Mouse (Mus musculus) layer of hippocampus, postnatal 10 days (tissue): ENCODE measurements around the gene Dmp1. TPM values are rescaled to one million over a fixed set of nuclear protein-coding genes. Genes with fewer than 3 reads are reported as not detected.

Source experiments
- DNase-seq, 2 experiments: peaks; one replicate each; pipeline ENCODE4 v3.0.0; 2021; ENCODE audit warnings: low spot score in 2 of 2
- long read RNA-seq: library from polyadenylated mRNA; stranded (forward); transcript quantifications from one replicate; pipeline ENCODE4 v2.0.0, GENCODE M21; 2023
- total RNA-seq, 2 experiments: library from RNA; stranded (reverse); gene quantifications; 2 replicates each; pipeline ENCODE4 v1.2.3; 2021

The Dmp1 gene
- 1 to 10 TPM in 1 of 2 experiments, under 1 TPM in 1; 0.55 to 1.4 TPM for total RNA-seq
- long read RNA-seq, partial matches to known transcripts = 0 of 2 reads
- long read RNA-seq, other reads (novel, unspliced or antisense) = 1 of 2 reads

DNA sequence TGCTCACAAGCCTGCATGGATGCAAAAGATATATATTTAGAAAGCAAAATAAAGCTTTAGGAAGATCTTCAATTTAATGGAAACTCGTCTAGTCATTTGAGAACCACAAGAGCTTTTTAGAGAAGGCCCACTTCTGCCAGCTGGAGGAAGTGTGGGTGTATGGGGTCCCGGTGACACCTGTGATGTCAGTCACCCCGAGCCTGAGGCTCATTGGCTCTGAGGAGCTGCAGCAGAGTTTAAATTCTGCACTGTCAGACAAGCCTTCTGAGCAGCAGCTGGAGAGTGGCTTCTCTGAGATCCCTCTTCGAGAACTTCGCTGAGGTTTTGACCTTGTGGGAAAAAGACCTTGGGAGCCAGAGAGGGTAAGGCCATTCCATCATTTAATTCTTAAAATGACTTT, at the start of gene Dmp1:
Dmp1 (plus strand) TSS at position 263 of the 400 bp plus-strand sequence.
- no peak for DNase-seq

DNA sequence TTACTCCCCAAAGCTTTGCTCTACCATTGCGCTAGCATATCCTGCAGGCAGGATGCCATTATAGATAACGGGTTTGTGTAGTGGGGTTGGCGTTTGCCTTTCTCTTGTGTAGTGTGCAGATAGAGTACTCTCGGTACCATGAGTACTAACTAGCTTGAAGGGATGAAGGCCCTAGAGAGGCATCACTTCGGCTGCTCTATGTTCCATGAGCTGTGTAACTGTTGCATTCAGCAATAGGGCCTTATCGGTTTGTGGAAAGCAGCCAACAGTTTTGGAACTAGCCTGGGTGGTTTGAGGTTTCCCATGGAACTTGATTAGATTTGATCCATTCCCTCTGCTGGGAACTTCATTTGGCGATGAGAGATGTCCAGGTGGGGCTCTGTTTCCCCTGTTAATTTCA, 44.7 kb upstream of the Dmp1 start:
- DNase-seq = no peak

DNA sequence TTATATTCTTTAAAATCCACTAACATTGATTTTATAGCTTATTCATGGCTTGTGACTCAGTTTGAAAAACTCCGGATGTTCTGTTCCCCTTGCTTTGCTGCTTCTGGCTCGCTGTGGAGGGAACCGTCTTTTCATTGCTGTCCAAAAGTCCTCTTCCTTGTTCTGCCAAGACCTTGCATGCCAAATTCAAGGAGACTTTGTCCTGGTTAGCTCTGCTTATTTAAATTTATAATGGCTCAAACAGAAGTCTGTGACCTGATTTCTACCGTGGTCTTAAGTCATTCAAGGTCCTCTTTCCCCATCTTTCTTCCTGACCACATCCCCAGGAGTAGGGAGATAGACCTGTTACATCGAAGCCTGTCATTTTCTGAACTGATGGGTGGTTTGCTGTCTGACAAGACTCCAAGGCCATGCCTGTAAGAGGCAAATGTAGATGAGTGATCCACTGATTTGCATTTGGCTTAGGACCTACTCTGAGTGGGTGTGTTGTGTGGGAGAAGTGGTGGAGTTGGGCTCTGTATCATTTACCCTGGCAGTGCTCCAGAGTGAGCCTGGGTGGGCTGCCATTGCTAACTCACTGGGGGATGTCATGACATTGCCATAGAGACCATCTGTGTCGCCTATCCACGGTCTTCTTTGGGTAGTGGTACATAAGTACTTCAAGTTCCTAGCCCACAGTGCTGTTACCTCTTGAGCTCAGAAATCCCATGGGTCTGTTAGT, 43.9 kb upstream of the Dmp1 start:
- peak; percentile 61 to 65 for DNase-seq

DNA sequence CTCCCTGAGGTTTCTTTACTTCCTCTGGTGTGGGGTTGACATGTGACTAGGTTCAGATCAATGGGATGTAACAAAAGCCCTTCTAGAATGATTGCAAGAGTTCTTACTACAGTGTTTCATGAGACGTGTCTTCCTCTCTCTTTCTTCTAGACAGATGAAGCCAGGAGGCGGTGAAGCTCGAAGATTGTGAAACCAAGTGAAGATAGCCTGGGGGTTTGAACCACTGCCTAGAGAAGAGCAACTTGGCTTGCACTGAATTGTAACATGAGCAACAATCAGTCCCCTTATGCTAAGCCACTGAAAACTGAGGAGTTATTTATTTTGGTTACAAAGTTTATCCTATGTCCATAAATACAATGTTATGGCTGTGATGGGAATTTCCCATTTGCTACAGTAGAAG, 41.8 kb upstream of the Dmp1 start:
- DNase-seq = no peak

DNA sequence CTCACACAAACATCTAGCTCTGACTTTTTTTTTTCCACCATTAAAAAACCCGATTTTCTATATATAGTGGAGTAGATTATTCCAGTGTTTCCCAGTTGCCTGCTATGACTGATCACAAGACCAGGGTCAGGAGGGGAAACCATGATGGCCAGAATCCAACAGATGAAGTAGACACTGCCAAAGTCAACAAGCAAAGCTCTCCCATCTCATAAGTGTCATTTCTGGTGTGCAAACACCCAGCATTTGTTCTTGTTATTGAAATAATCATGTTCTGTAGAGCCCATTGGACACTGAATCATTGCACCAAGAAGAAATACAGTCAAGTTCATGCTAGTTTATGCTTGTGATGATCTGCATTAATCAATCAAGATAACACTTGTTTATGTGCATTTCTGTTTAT, 41.0 kb upstream of the Dmp1 start:
- DNase-seq = no peak

DNA sequence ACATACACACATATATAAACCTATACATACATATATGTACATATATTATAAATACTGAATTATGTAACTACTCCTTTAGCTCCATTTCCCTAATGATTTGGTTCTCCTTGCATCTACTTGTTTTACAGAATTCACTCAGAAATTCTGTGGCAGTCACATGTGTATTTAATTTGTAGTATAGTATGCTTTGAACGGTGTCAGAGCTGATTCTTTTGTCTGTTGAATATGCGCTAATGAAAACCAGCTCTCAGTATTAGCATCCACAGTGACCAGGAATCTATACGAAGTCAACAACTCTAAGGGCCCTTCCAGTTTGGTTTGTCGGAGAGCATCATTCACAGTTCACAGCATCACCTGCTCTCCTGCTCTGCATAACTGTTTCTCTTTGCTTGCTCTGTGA, 38.9 kb upstream of the Dmp1 start:
- no peak for DNase-seq

DNA sequence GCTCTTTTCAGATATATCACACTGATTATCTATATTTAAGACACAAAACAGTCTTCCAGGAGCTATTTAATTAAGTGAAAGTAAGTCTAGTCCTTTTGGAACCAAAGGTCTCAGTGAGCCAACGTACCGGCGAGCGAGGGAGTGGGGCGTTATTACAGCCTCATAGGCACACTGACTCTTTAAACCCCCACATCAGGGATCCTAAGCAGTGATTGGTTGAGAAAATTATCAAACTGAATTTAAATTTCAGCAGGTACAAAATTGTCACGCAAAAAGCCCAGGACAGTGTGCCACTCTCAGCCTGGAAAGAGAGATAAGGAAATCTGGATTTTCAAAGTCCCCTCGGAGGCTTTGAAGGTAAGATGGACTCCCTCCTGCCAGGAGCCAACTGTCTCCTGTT, 32.0 kb upstream of the Dmp1 start, which contains the start of gene Dspp:
Dspp (plus strand) TSS at position 301 of the 400 bp plus-strand sequence.
- DNase-seq = no peak

DNA sequence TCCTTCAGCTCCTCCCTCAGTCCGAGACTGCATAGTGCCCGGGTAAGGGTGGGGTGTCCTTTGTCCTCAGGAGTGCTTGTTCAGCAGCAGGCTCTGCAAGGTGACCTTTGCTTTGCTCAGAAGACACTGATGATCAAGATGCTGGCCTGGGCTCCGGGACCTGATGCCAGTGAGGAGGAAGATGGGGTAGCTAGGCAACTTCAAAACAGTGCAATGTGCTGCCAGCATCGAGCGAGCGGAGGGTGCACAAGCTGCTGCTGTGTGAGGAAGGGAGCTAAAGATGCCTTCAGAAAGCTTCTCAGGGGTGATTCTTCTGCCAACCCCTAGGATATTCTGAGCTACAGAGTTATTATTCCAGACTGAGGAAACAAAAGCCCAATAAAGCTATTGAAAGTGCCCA, 29.3 kb upstream of the Dmp1 start:
- DNase-seq = peak; percentile 12 to 35

DNA sequence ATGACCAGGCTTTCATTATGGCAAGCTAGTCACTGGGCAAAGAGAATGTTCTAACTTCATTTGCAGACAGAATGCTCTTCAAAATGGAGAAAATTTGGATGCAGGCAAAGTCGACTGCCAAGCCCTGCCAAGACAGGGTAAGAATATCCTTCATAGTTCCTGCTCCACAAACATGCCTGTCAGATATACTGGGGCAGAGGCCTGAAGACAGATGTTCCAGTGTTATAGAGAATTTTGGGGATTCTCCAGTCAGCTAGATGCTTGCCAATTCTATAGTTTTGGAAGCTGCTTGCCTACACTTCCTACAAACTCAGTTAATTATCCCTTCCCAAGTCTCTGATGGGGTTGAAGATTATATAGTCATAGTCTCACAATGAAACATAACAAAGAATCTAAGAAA, 18.7 kb upstream of the Dmp1 start:
- no peak for DNase-seq

DNA sequence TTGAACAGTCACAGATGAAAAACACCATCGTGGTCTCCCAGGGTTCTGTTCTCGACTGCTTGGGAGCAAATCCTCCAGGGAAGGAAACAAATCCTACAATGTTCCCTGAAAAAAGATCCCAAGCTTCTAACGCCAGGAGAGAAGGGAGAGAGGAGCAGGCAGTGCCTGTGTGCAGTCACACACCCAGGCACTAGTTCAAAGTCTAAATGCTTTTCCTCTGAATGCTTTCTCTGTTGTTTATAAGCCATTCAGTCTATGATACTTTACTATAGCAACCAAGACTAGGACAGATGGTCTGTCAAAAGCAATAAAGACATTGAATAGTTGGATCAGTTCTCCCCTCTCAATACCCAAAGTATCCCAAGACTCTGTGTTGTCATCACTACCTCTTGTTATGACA, 15.1 kb upstream of the Dmp1 start:
- no peak for DNase-seq

DNA sequence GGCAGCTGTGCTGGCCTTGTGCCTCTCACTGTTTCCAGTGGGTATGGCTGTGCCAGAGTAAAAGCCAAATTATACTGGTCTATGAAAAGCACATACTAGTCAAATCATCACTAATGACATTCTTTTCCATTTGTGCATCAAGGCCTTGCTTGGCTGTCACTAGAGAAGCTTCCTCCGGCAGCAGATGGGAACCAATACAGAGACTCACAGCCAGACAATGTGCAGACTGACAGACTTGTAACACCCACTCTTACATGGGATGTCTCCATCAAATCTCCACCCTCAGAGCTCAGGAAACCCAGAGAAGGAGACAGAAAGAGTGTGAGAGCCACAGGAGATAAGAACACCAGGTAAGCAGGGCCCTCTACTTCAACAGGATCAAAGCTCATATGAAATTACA, 7.3 kb upstream of the Dmp1 start:
- DNase-seq = peak; percentile 7 to 23

DNA sequence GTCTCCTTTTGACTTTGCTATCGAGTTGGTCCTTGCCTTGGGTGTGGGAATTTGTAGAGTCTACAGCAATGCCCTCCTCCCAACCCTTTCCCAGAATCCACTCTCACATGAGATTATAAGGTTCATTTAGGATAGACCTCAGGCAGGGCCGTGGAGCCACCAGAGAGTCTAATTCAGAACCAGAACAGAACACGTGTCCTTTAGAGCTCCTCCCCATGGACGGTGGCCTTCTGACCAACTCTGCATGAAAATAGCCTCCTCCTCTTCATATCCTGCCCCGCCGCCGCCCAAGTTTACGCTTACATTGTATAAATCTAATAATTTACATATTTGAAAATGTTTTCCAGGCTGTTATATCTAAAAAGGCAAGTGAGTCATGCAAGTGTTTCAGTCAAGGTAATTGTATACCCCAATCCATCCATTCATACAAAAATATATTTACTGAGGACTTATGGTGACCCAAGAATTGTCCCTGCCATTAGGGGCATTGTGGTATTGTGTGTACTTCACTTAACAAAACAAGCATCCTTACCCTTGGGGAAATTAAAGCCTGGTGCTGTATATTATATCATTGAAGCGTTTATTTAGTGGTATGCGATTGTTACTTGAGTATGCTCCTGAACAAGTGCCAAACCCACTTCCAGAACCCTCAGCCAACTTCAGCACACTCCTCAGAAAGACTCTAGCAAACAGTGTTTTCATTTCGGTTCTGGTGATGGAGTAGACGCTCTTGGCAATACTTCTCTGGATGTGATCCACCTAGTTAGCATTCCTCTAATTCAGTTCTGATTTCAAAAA, 1.1 kb upstream of the Dmp1 start:
- DNase-seq = no peak

DNA sequence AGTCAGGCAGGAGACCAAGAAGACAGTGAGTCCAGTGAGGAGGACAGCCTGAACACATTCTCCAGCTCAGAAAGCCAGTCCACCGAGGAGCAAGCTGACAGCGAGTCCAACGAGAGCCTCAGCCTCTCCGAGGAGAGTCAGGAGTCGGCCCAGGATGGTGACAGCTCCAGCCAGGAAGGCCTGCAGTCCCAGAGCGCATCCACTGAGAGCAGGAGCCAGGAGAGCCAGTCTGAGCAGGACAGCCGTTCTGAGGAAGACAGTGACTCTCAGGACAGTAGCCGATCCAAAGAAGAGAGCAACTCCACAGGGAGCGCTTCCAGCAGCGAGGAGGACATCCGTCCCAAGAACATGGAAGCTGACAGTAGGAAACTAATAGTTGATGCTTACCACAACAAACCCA, 10.1 kb downstream of the Dmp1 start:
- DNase-seq = no peak

DNA sequence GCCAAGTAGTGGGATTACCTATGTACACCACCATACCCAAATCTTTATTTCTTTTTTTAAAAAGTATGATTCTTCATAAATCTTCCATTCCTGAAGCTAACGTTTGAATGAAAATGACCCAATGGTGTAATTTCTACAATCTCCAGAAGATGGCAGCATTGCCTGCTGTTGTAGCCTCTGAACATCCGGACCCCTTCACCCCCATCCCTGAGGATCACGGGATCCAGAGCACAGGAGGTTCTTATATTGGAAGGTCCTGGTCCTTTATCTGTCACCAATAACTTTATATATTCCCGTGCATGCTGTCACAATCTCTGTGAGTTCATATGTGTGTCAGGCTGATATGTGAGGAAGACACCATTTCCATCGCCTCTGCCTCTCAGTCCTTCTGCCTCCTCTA, 16.5 kb downstream of the Dmp1 start:
- peak; percentile 27 to 47 for DNase-seq

DNA sequence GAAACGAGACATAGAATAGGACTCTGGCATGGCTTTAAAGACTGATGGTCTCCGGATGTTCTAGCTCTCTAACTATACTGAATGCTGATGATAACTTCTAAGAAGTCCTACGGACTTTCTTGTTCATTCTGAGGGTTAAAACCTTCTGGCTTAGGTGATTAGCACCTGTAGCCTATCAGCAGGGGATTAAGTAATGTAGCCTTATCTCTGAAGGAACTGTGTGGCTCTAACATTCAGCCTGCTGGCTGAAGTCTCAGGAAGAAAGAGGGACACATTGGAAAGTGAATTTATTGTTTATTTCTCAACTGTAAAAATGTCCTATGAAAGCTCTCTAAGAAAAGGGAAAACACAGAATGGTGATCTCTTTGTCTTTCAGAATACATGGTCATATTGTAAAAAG, 21.9 kb downstream of the Dmp1 start:
- DNase-seq = no peak

DNA sequence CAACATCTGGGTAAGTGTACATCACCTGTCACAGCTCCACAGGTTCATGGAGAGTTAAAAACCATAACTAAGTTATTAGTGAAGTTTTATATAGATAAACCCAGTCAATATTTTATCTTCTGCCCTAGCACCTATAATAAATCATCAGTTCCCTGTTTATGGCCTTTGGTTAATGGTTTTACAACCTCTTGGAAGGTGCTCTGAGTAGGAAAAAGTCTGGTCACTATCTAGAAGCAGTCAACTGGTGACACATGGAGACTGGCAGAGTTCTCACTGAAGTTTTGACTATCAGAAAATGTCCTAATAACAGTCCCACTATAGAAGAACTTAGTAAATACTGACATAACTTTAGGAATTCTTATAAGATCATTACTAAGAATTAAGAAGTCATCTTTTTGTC, 22.3 kb downstream of the Dmp1 start:
- DNase-seq = no peak

DNA sequence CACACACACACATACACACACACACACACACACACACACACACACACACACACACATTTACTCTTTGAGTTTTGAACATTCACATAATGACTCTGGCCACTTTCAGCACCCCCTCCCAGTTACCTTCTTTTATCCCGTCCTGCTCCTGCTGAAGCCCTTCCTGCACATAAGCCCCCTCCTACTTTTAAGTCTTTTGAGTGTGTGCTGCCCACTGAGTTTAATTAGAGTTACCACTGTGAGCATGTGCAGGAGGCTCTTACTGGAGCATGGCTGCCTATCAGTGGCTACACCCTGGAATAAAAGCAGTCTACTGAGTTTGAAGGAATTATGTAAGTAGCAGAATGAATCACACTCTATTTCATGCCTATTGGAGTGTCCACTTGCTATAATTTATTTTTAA, 26.1 kb downstream of the Dmp1 start:
- no peak for DNase-seq

DNA sequence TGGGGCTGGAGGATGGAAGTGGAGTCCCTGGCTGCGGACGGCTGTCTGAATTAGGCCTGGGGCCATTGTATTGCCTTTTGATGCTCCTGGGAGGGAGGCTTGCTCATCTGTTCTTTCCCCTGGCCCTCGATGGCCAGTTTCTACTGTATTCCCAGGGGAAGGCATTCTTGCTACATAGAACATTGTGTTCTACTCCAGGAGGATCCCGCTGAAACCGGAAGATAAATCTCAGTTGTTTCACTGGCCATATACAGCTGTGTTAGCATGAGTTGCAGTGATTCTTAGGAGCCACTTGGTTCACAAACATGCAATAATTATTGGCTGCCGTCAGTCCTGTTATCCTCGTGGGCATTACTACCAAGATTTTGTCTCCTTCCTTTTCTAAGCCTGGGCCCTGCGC, 34.3 kb downstream of the Dmp1 start:
- DNase-seq = no peak

DNA sequence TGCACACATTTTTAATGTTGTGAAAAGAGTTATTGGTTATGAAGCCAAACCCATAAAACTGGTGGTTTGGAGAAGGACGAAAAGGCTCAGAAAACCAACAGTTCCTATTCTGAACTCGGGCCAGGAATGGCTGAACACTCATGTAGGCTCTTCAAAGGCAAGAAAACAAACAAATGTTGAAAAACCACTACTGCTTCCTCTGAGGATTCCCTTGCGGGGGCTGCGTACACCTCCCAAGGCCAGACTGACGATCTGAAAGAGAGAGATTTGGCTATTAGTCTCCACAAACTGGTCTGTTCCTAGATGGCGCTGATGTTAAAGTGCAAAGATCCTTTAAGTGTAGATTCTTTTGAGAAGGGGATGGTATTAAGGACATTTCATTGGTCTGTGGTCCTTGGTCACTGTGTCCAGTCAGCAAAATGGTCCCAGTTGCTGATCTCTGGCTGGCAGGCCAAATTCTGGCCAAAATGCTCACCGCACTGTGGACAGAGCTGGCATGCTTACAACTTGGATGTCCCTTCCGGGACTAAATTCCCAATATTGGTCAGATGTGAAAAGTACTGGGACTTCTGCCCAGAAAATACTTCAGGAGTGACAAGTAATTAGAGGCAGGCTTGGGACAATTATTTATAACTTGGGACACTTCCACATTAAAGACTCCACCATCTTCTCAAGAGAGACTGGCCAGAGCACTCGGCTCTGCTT, 37.4 kb downstream of the Dmp1 start:
- peak in 1 of 2 experiments; percentile 13 for DNase-seq

DNA sequence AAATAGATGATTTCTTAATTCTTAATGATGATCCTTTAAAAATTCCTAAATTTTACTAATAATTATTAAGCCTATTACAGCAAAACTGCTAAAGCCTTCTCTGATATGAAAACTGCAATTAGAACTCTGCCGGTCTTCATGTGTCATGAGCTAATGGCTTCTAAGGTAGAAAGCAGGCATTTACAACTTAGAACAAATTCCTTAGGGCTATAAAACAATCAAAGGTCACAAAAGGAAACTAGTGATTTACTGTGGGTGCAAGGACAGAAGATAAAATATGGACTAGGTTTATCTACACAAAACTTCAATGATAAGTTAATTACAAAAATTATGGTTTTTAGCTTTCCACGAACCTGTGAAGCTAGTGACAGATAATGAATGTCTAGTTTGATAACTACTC, 41.8 kb downstream of the Dmp1 start:
- DNase-seq = no peak

DNA sequence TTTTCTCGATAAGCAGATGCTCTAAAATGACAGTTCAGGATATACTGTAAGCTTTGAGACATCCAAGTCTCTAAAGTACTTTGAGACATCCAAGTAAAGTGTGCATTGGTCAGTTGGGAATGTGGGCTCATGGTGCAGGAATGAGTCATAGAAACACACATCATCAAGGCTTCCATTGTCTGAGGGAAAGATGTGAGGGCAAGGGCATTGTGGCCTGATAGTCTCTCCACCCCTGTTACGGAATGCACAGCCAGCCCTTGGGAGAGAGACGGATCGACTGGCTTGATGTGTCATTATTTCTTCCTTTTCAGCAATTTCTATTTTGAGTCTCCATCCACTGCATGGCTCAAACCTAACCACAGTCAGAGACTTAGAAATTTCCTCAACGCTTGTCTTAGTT, 49.4 kb downstream of the Dmp1 start:
- no peak for DNase-seq

DNA sequence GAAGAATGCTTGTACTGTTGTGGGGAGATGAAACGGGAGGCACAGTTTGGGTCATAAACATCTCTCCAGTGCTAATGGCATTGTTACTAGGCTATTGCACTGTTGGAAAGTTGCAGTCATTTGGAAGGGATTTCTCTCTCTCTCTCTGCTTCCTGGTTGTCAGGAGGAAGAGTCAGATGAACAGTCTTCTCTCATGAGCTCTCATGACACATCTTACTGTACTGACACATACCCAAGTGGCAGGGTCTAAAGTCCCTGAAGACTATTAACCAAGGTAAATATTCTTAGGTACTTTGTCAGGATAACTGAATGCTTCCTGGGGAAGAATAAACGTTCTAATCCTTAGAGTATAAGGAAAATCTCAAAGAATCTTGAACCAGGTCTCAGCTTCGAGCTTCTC, 54.2 kb downstream of the Dmp1 start:
- DNase-seq = no peak
